Mouse (Mus musculus) ovary, postnatal 10 days (tissue): ENCODE measurements around the gene Gm20422.
"Not testable (repeated sequence)": the region's sequence is repeated elsewhere in the genome, so short reads cannot be mapped to it uniquely, and the experiment has no call there.

Source experiments
- DNase-seq: peaks from one replicate; pipeline ENCODE4 v3.0.0; 2022; ENCODE audit warnings: low spot score

Gm20422 gene

DNA sequence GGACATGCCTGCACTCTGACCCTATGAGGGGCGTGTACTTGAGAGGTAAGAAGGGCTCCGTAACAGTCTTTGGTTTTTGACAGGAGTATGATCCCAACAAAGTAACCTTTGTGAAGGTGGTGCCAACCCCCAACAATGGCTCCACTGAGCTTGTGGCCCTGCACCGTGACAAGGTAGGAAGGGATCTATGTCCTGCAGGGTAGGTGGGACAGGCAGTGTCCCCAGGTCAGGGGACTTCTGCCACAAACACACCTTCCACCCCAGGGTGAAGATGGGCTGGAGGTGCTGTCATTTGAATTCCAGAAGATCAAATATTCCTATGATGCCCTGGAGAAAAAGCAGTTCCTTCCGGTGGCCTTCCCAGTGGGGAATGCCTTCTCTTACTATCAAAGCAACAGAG, 19.0 kb upstream of the Gm20422 start:
- no peak for DNase-seq

DNA sequence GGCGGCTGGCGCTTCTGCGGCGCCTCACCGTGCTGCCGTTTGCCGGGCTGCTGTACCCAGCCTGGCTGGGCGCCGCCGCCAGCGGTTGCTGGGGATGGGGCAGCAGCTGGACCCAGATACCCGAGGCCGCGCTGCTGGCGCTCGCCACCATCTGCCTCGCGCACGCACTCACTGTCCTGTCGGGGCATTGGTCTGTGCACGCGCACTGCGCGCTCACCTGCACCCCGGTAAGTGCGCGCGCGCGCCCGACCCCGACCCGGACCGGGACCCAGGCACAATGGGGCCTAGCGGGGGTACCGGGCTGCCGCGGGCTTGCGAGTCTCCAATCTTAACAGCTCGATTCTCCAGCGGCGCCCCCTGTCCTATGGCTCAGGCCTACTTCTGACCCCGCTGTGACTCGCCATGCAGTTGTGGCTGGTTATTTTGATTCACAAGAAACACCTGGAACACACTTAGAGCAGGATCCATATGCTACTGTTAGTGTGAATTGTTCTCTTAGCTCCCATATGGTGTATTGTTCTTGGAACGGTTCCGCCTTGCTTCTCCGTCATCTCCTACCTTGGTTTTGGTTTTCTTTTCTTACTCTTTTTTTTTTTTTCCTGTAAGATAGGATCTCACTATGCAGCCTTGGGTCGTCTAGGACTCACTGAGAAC, 16.9 kb upstream of the Gm20422 start:
- DNase-seq: no peak

DNA sequence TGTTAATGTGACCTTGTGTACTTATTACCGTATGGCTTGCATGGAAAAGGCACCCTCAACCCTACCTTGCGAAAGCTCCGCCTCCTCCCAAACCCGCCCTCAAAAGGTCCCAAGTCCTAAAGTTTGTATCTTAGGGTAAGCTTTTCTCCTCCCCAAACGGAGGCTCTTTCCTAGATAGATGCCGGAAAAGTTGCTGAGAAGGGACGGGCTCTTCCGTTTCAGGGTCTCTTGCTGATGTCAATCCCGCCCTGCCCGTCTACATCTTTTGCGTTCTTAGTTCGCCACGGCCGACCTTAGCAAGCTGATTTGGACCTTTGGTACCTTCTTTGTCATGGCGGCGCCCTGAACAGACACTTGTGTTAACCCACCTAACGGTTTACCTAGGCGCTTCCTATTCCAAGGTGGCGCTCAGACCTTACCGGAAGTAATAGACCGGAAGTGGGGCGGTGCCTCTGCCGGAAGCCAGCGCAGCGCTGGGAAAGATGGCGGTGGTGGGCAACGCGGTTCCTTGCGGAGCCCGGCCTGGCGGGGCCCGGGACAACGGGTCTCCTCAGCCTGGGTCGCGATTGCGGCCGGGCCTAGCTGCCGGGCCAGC, 16.2 kb upstream of the Gm20422 start, which contains the start of the genes Atp13a1 and Zfp866:
Gene Atp13a1 (plus strand): TSS at position 391 of the 595 bp plus-strand sequence.
Gene Zfp866 (minus strand): TSS at position 406 of the 595 bp plus-strand sequence.
- peak; percentile 82 for DNase-seq

DNA sequence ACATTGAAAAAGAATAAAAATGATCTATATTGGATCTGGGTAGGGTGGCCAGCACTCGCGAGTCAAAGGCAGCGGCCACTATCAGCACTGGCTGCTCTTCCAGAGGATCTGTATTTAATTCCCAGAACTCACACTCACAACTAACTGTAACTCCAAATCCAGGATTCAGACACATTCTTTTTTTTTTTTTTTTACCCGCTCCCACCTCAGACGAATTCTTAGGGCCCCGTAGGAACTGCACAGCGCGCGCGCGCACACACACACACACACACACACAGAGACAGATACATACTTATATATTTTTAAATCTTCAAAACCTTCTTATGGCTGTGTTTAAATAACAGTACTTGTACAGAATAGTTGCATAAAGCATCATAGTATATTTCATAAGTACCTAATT, 15.7 kb upstream of the Gm20422 start:
- DNase-seq: no peak

DNA sequence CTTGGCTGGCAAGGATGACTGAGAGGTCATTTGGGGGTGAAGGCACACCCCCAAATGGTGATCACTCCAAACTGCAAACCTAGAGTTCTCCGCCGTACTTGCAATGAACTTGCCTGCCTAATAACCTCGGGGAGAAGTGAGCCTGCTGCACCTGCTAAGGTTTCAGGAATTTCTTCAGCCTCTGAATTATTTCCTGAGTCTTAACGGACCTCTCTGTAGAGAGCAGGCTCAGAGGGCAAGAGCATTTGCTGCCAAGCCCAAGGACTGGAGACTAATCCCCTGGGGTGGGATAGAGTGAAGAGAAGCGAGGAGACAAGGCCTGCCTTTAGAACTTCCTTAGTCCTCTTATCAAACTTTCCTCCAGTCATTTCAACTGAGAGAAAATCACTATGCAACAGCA, 15.0 kb upstream of the Gm20422 start:
- no peak for DNase-seq

DNA sequence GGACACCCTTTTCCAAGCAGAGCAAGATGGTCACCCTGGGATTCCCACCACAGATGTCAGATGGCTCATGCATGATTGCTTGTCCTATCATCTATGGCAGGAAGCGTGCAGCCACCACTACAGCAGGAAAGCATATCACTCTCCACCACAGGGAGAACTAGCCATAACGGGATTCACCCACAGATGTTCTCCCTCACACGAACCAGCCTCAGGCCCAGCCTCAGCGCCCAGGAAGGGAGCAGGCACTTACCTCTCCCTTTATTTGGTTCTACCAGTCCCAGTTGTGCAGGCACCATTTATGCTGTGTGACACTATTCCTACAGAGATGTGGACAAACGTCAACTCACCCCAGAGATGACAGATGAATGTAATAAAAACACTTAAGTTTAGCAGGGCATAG, 14.4 kb upstream of the Gm20422 start:
- no peak for DNase-seq

DNA sequence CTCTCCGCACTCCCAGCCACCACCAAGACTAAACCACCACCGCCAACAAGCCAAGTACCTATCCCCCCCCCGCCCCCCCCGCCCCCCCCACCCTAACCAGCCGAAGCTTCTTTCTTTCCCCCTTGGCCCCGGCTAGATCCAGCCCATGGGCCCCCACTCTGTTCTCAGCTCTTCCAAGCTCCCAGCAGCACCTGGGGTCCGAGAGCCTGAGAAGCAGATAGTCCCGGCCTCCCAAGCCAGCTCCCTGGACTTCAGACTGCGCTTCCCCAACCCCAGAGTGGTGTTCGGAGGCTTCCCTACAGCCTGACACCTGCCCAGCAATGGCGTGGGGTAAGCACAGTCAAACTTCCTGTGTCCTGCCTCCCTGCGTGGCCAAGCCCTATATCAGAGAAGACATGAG, 2.4 kb upstream of the Gm20422 start:
- no peak for DNase-seq

DNA sequence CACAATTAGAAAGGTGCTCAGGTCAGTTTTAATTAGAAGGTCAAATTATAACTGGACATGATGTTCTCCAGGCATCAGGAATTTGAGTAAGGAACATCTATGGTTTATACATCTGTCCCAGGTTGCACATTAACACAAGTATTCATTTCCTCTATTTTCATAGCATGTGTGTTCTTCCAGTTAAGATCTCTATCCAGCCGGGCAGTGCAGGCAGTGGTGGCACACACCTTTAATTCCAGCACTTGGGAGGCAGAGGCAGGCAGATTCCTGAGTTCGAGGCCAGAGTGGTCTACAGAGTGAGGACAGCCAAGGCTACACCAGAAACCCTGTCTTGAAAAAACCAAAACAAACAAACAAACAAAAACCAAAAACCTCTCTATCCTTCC, 456 bp upstream of the Gm20422 start:
- no peak for DNase-seq

DNA sequence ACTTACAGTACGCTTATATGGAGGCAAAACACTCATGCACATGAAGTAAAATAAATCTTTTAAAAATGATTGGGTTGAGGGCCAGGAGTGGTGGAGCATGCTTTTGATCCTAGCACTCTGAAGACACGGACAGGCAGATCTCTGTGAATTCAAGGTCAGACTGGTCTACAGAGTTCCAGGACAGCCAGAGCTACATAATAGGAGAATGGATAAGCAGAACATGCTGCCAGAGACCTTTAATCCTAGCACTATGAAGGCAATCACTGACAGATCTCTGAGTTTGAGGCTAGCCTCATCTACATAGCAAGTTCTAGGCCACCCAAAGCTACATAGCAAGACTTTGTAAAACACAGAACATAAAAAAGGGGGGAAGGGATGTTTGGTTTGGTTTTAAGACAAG, 2.6 kb downstream of the Gm20422 start:
- DNase-seq: no peak

DNA sequence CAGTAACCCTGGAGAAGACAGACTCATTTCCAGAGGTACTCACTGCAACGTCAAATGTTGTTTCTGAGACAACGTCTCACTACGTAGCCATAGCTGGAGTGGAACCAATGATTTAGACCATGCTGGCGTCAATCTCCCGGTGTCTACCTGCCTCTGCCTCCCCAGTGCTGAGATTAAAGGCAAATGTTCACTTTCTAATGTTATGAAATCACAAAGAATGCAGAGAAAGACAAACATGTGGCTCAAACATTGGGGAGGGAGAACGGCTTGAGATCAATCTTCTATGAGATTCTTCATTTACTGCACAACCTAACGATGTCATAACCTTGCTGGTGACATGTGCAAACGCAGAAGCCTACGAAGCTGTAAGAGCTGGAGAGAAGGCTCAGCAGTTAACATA, 3.5 kb downstream of the Gm20422 start:
- DNase-seq: no peak

DNA sequence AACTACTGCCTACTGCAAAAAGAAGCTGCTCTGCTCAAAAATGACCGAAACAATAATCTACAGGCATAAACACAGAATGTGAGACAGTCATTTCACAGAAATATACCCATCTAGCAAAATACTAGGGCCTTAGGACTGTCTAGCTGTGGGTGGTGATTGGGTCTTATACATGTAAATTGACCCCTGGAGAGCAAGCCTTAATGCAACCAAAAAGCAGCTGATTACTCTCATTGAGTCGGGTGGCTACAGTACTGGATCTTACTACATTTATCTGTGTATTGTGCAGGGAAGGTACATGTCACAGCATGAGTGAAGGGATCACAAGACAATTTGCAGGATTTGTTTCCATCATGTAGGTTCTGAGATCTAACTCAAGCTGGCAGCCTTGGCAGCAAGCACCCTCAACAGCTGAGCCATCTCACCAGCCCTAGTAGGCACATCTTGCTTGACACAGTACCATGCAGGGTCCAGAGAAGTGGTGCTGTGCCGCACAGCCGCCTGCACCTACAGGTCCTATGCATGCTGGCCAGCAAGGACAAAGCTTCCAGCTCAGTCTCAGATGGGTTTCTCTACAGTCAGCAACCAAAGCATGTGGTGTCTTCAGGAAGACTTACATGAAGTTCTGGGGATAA, 12.8 kb downstream of the Gm20422 start:
- no peak for DNase-seq

DNA sequence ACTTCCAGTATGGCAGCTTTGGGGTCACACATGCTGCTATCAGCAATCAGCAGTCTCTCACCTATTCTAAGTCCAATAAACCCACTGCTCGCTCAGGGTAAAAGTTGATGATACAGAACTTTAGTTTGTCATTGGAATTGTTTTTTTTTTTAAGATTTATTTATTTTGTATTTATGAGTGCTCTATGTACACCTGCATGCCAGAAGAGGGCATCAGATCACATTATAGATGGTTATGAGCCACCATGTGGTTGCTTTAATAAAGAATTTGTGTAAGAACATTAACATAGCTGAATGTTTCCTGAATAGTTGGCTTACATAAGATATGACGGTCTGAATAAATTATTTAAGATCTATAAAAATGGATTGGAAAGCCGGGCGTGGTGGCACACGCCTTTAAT, 16.4 kb downstream of the Gm20422 start:
- DNase-seq: no peak

DNA sequence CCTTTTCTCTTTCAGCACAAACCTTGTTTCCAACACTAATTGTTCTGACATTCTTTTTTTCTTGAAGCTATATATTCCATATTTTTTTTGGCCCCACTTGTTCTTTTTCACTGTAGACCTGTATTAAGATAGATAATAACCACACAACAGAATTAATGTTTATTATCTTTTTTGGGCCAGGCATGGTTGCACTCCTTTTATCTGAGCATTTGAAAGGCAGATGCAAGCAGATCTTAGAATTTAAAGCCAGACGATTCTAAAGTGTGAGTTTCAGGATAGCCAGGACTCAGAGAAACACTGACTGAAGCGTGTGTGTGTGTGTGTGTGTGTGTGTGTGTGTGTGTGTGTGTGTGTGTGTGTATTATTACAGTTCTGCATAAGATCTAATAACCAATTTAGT, 22.2 kb downstream of the Gm20422 start:
- no peak for DNase-seq

DNA sequence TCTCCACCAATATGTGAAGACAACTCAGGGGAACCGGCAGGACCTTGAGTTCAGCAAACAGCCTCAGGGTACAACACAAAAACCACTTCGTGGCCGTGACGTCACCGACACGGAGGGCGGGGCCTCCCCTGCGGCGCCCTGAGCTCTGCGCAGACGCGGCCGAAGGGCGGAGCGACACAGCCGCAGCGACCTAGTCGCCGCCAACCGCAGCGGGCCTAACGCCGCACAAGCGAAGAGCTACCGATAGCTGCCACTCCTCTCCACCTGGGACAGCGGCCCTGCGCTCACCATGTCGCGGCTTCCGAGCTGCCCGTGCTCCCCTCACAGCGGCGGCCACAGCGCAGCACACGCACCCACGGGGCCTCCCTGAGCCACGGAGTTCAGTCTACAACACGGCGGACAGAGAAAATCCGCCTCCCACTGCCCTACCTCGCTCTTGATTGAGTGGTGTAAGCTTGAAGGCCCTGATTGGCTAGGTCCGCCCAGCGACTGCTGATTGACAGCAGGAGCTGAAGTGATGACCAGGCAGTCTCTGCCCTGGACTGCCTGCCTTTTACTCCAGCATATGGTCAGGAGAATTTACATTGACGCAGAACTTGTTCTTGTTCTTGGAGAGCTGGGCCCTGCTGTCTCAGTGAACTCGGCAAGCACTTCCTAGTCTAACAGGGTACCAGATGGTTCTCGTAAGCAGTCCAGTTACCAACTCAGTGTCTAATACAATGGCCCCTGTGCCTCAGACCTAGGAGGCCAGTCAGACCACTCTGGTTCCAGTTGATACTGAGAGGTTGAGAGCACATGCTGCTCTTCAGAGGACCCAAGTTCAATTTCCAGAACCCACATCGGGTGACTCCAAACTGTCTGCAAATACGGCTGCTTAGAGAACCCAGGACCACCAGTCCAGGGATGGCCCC, 24.9 kb downstream of the Gm20422 start, which contains the start of gene Zfp963:
Gene Zfp963 (minus strand): TSS at position 427 of the 911 bp plus-strand sequence.
- peak; percentile 88 for DNase-seq

DNA sequence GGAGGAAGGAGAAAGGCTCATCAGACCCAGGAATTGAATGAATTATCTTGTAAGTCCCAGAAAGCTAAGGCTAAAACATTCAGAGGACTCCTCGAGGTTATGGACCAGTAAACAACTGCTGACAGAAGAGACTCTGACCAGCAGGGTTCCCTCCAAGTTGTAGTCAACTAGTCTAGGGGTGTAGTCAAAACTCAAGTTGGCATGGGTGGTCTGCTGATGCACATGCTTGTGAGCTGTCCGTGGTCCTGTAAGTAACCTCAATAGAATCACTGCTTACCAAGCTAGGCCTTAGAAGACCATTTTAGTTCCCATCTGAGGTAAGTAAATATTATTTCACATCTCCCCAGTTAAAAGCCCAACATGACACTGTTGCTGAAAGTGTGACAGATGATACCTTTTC, 33.5 kb downstream of the Gm20422 start:
- no peak for DNase-seq

DNA sequence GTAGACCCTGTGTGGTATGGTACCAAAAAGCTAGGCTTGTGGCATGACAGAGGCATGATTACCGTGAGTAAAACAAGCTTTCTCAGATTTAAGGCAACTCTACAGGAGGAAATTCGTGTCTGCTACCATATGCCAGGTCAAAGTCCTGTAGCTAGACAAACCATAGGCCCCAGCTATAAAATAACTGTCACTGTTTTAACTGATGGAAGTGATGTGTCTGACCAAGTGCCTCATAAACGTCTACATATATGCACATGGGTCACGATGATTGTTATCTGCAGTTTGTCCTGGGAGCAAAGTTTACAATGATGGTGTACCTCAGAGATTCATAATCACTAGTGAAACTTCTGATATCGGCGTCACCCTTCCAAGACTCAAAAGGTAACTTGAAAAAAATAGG, 33.9 kb downstream of the Gm20422 start:
- no peak for DNase-seq

DNA sequence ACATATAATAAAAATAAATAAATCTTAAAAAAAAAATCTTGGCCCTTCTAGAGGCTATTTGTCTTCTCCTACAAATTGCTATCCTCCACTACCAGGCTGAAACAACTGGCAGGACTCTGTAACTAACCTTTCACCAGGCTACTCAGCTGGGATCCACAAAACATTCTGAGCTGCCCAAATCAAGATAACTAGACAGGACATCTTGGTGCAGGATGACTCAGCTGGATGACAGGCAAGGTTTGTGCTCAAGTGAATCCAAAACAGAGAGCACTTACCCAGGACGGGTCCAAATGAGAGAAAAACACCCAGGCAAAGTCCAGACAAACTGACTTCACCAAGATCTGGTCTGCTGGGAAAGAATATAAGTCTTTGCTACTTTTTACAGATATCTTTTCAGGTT, 39.2 kb downstream of the Gm20422 start:
- no peak for DNase-seq

DNA sequence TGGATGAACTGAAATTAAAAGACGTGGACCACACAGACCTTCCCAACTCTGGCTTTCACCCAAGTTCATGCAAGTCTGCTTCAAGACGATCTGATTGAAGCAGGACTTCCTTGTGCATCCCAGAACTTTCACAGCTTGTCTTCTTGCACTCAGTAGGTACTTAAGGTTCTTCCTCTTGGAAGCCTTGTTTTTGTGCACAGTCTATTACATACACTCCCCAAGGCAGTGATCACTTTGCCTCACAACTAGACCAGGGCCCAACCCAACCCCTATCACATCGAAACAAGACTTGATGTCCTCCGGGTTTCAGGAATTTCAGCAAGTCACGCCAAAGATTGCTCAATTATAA, 57.5 kb downstream of the Gm20422 start:
- DNase-seq: no peak

DNA sequence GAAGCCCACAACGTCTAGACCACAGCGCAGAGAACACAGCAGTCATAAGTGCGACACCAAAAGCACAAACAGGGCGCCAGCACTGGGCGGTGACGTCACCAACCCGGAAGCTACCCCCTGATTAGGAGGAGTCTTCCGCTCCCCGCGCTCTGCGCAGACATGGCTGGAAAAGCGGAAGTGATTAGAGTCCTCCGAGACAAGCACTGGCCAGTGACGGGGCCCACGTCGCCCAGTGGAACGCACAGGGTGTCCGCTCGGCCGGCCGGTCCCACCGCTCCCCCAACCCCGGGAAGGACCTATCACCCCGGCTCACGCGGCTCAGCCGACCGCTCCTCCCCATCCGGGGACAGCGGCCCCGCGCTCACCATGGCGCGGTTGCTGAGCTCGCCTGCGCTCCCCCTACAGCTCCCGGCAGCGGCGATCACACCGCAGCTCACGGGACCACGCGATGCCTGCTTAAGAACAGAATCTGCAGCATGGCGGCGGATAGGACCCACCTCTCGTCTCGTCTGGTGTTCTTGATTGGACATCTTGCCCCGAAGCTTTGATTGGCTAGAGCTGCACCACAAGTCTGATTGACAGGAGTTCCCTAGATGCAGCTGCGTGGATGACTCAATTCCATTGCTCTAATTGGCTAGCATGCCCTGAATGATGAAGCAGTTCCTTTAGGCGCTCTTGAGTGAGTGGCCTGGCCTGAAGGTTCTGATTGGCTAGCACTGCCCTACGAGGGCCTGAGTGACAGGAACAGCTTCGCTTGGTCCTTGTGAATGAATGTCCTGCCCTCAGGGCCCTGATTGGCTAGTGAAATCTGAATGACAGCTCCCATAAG, 58.1 kb downstream of the Gm20422 start:
- peak; percentile 79 for DNase-seq

DNA sequence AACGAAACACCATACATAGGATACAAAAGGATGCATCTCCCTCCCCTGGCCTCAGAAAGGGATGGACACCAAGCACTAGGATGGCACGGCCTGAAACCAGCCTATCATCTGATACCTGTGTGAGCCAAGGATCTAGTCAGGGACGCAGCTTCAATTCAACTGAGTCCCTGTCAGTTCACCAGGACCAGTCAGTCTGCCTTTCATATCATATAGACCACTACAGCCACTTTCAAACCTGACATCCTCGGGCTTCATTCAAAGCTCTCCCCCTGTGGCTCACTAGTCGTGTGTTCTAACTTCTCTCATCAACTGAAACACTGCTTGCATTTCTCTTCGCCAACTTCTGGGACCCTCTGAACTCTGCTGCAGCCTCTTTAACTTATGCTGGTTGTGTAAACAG, 59.3 kb downstream of the Gm20422 start:
- no peak for DNase-seq

DNA sequence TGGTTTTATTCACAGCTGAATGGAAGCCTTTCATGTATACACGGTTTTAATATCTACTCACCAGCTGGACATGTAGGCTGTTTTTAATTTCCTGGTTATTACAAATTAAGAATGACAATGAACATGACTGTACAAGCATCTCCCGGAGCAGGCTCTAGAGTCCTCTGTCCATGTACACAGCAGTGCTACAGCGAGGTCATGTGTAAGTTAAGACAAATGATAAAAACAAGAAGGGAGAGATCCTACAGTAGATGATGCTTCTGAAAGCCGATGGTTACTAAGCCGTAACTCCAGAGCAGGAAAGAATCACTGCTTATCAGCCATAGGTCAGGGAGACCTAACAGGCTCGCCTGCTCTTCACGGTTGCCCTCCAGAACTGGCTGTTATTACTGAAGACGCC, 61.2 kb downstream of the Gm20422 start:
- no peak for DNase-seq

DNA sequence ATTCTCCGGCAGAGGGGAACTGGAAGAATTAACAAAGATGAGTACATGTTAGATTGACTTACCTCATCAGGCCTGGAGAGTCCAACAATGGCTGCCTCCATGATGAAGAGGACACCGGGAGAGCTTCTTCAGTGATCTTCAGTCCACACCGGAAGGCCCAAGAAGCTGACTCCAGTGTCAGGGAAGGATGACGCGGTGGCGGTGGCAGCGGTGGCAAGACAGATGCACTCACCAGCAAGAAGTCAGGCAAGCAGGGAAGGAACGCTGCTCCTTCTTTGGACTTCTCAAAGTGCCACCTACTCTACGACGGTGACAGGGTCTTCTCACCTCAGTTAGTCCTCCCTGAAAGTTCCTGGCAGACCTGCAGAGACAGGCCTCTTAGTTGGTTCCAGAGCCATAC, 64.1 kb downstream of the Gm20422 start, which contains the start of gene Zfp869:
Gene Zfp869 (minus strand): TSS at position 101 of the 400 bp plus-strand sequence.
- not testable (repeated sequence) for DNase-seq
